Mouse (Mus musculus) CH12.LX (cell line): ENCODE data around the gene Scaf1. TPM values are rescaled to one million over a fixed set of nuclear protein-coding genes. Genes with fewer than 3 reads are reported as not detected.

Experiments used
- DNase-seq: peaks from one replicate; pipeline ENCODE4 v3.0.0-alpha.2; 2013; ENCODE audit errors: extremely low read depth
- H3K27ac ChIP-seq: 2 replicates; pipeline ENCODE4 v1.5.1; 2012; ENCODE audit warnings: low read depth, mild to moderate bottlenecking, control low read depth, moderate library complexity; ENCODE audit not compliant: insufficient read depth
- H3K27me3 ChIP-seq: replicated peaks from 2 replicates; pipeline ENCODE3; 2012; ENCODE audit warnings: inconsistent platforms
- H3K36me3 ChIP-seq, 2 experiments: replicated peaks in 1 of 2; 2 replicates each; pipeline versions ENCODE3 to v1.6.1; 2012; ENCODE audit warnings: inconsistent platforms in 1 of 2, low read length in 1 of 2, mild to moderate bottlenecking in 1 of 2, mixed read lengths in 1 of 2, moderate library complexity in 1 of 2; ENCODE audit not compliant: control insufficient read depth in 1 of 2, insufficient read depth in 1 of 2
- H3K4me1 ChIP-seq, 2 experiments: 2 replicates each; pipeline ENCODE4 v1.6.1; 2012; ENCODE audit warnings: inconsistent platforms in 1 of 2, moderate library complexity in 1 of 2; ENCODE audit not compliant: insufficient read depth in 2 of 2, control insufficient read depth in 1 of 2
- H3K4me2 ChIP-seq: 2 replicates; pipeline ENCODE4 v1.6.1; 2012; ENCODE audit warnings: low read depth, mild to moderate bottlenecking, control low read depth; ENCODE audit not compliant: poor library complexity, insufficient read depth, severe bottlenecking
- H3K4me3 ChIP-seq, 3 experiments: fragments of 150-350 bp in 1 of 3; sonication (generic) in 1 of 3; replicated peaks in 1 of 3; 2 replicates each; pipeline versions ENCODE3 to v1.5.1; 2011 to 2012; ENCODE audit warnings: low read depth in 2 of 3, low read length in 2 of 3, mild to moderate bottlenecking in 2 of 3, moderate library complexity in 2 of 3, control low read depth in 1 of 3, improper control_type of control experiment in 1 of 3, inconsistent platforms in 1 of 3, mixed read lengths in 1 of 3; ENCODE audit not compliant: poor library complexity in 1 of 3
- H3K79me2 ChIP-seq: replicated peaks from 2 replicates; pipeline ENCODE4 v1.6.1; 2012; ENCODE audit warnings: mild to moderate bottlenecking, moderate library complexity; ENCODE audit not compliant: control insufficient read depth, poor library complexity, insufficient read depth, severe bottlenecking; ENCODE audit errors: extremely low read depth
- H3K9ac ChIP-seq: 2 replicates; pipeline ENCODE4 v1.6.1; 2012; ENCODE audit warnings: low read depth, mild to moderate bottlenecking, control low read depth, moderate library complexity; ENCODE audit not compliant: insufficient read depth
- H3K9me3 ChIP-seq: replicated peaks from 2 replicates; pipeline ENCODE3; 2012; ENCODE audit warnings: low read length, inconsistent platforms, mixed read lengths
- CHD2 ChIP-seq: IDR thresholded peaks from 2 replicates; pipeline ENCODE4 v1.6.1; 2011; ENCODE audit warnings: low read length, improper control_type of control experiment
- CTCF ChIP-seq, 2 experiments: IDR thresholded peaks in 1 of 2; conservative IDR thresholded peaks in 1 of 2; 2 replicates each; pipeline ENCODE4 v1.5.1; 2011 to 2012; ENCODE audit warnings: low read depth in 2 of 2, low read length in 2 of 2, improper control_type of control experiment in 1 of 2, inconsistent platforms in 1 of 2, mild to moderate bottlenecking in 1 of 2, moderate library complexity in 1 of 2
- E2F4 ChIP-seq: IDR thresholded peaks from 2 replicates; pipeline ENCODE4 v1.6.1; 2011; ENCODE audit warnings: low read depth, low read length, improper control_type of control experiment; ENCODE audit not compliant: insufficient replicate concordance
- ELF1 ChIP-seq: IDR thresholded peaks from 2 replicates; pipeline ENCODE4 v1.6.1; 2014; ENCODE audit warnings: low read depth, mild to moderate bottlenecking, inconsistent platforms, low read length, improper control_type of control experiment
- EP300 ChIP-seq: IDR thresholded peaks from 2 replicates; pipeline ENCODE4 v1.6.1; 2011; ENCODE audit warnings: low read length, improper control_type of control experiment
- ETS1 ChIP-seq: conservative IDR thresholded peaks from 2 replicates; pipeline ENCODE4 v1.6.1; 2012; ENCODE audit warnings: low read depth, mild to moderate bottlenecking, inconsistent platforms, low read length, improper control_type of control experiment, moderate library complexity
- HCFC1 ChIP-seq: IDR thresholded peaks from 2 replicates; pipeline ENCODE4 v1.6.1; 2012; ENCODE audit warnings: low read depth, mild to moderate bottlenecking, inconsistent platforms, low read length, improper control_type of control experiment
- IRF4 ChIP-seq: IDR thresholded peaks from 2 replicates; pipeline ENCODE4 v1.6.1; 2014; ENCODE audit warnings: low read depth, mild to moderate bottlenecking, inconsistent platforms, low read length, improper control_type of control experiment
- JUND ChIP-seq: conservative IDR thresholded peaks from 2 replicates; pipeline ENCODE4 v1.6.1; 2011; ENCODE audit warnings: low read depth, low read length, improper control_type of control experiment
- KAT2A ChIP-seq: IDR thresholded peaks from 2 replicates; pipeline ENCODE4 v1.6.1; 2012; ENCODE audit warnings: low read length, improper control_type of control experiment, inconsistent platforms; ENCODE audit not compliant: insufficient replicate concordance
- MAFK ChIP-seq: IDR thresholded peaks from 2 replicates; pipeline ENCODE4 v1.6.1; 2011; ENCODE audit warnings: low read length, improper control_type of control experiment; ENCODE audit not compliant: insufficient replicate concordance
- MAX ChIP-seq: IDR thresholded peaks from 2 replicates; pipeline ENCODE4 v1.6.1; 2011; ENCODE audit warnings: low read length, improper control_type of control experiment
- MEF2A ChIP-seq: IDR thresholded peaks from 2 replicates; pipeline ENCODE4 v1.6.1; 2014; ENCODE audit warnings: low read depth, mild to moderate bottlenecking, inconsistent platforms, low read length, improper control_type of control experiment, borderline replicate concordance
- MYC ChIP-seq: IDR thresholded peaks from 2 replicates; pipeline ENCODE4 v1.6.1; 2011; ENCODE audit warnings: low read depth, mild to moderate bottlenecking, improper control_type of control experiment, low read length
- PAX5 ChIP-seq: IDR thresholded peaks from 2 replicates; pipeline ENCODE4 v1.6.1; 2012; ENCODE audit warnings: low read length, inconsistent platforms, mixed read lengths
- POLR2A ChIP-seq: IDR thresholded peaks from 2 replicates; pipeline ENCODE4 v1.6.1; 2011; ENCODE audit warnings: low read depth, mild to moderate bottlenecking, improper control_type of control experiment, low read length
- POLR2AphosphoS2 ChIP-seq: IDR thresholded peaks from 2 replicates; pipeline ENCODE4 v1.6.1; 2011; ENCODE audit warnings: low read depth, low read length, improper control_type of control experiment
- RAD21 ChIP-seq: IDR thresholded peaks from 2 replicates; pipeline ENCODE4 v1.6.1; 2011; ENCODE audit warnings: low read depth, mild to moderate bottlenecking, low read length, improper control_type of control experiment, moderate library complexity
- TBP ChIP-seq: conservative IDR thresholded peaks from 2 replicates; pipeline ENCODE4 v1.6.1; 2011; ENCODE audit warnings: low read depth, low read length, improper control_type of control experiment
- USF2 ChIP-seq: conservative IDR thresholded peaks from 2 replicates; pipeline ENCODE4 v1.6.1; 2011; ENCODE audit warnings: low read depth, low read length, improper control_type of control experiment
- ZKSCAN1 ChIP-seq: IDR thresholded peaks from 2 replicates; pipeline ENCODE4 v1.6.1; 2012; ENCODE audit warnings: low read depth, inconsistent platforms, low read length, improper control_type of control experiment, borderline replicate concordance
- ZMIZ1 ChIP-seq: IDR thresholded peaks from 2 replicates; pipeline ENCODE4 v1.6.1; 2012; ENCODE audit warnings: low read depth, mild to moderate bottlenecking, inconsistent platforms, low read length, improper control_type of control experiment
- ZNF384 ChIP-seq: IDR thresholded peaks from 2 replicates; pipeline ENCODE4 v1.6.1; 2012; ENCODE audit warnings: low read depth, low read length, improper control_type of control experiment, inconsistent platforms
- dilution Hi-C: fragments of 300-500 bp; cut with MboI; formaldehyde crosslinking; loops from 2 replicates; pipeline ENCODE4 v1.14.3; 2020; ENCODE audit warnings: low sequenced_read_pairs; ENCODE audit not compliant: extremely low pct_unique_long_range_greater_than_20kb, extremely low pct_ligation_motif_present
- in situ Hi-C: fragments of 300-500 bp; cut with MboI; formaldehyde crosslinking; loops from 3 replicates; pipeline ENCODE4 v1.14.3; 2019; ENCODE audit warnings: low sequenced_read_pairs, low pct_ligation_motif_present, low pct_unique_long_range_greater_than_20kb, mixed read lengths
- polyA plus RNA-seq: library from polyadenylated mRNA; unstranded; fragments of >175 nt; gene quantifications from 2 replicates; pipeline ENCODE4 v1.2.1, GENCODE M21; 2012; ENCODE audit warnings: low read depth; ENCODE audit not compliant: insufficient read length
- total RNA-seq, 2 experiments: library from RNA; depleted of rRNA; stranded (reverse); fragments of 300-350 nt in 1 of 2; fragments of >200 nt in 1 of 2; gene quantifications; 2 replicates each; pipeline ENCODE4 v1.2.3; 2012 to 2014

Scaf1 gene
- total and polyA plus RNA-seq, 3 experiments, result 5.4 to 41.9 (median 18.2) TPM

DNA sequence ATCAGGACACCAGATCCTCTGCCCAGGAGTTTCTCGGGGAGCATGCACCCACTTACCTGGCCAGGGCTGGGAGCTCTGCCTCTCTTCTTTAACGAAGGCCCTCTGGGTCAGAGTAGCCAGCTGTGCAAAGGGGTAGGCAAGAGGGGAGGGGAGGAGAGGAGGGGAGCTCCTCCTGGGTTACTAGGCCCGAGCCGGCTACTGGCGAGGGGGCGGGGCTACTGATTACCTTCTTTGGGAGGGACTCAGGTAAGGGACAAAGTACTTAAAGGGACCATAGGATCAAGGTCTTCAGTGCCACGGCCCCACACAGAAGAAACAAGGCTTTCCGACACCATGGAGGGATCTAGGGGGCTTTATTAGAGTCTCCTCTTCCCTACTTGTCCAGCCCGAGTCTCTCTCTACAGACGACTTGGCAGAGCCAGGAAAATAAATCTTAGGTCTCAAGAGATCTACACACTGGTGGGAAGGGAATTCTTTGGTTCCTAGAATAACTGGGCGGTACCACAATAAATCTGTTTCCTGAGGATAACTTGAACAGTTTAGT is 45.4 kb upstream of the Scaf1 start:
- Histone ChIP-seq H3K36me3 (peaks cover 0 to 26% of the 10 kb centered on the region in 2 experiments), H3K4me1 (peaks cover 5 to 43% of the 10 kb centered on the region in 2 experiments), H3K4me3 (peak overlapping the region; percentile 21 to 99 (median 82)), H3K9me3 (no peaks in the 10 kb centered on the region), H3K79me2 (peaks cover 33% of the 10 kb centered on the region), H3K27ac (no peak overlapping the region), H3K4me2 (peak overlapping the region; percentile 76), H3K9ac (peak overlapping the region; percentile 53), H3K27me3 (no peaks in the 10 kb centered on the region)
- dilution Hi-C loops, result no loop called here
- peak; percentile 24 for DNase-seq
- no peak for TF ChIP-seq E2F4
- TF ChIP-seq POLR2A, result no peak
- TF ChIP-seq MAX, result no peak
- no peak for TF ChIP-seq USF2
- no peak for TF ChIP-seq PAX5
- no peak for TF ChIP-seq HCFC1
- no peak for TF ChIP-seq CTCF (conservative IDR thresholded peaks at IDR 0.05 in 1 of 2, IDR thresholded peaks at IDR 0.05 in 1 of 2; ENCODE audit: low read depth in 2 of 2, low read length in 2 of 2)
- TF ChIP-seq JUND, result no peak
- TF ChIP-seq ETS1, result no peak
- TF ChIP-seq MYC, result no peak
- TF ChIP-seq POLR2AphosphoS2, result no peak
- TF ChIP-seq IRF4, result no peak
- TF ChIP-seq TBP, result no peak
- TF ChIP-seq ZNF384, result no peak
- TF ChIP-seq ZKSCAN1, result no peak
- TF ChIP-seq KAT2A, result no peak
- no peak for TF ChIP-seq ZMIZ1
- TF ChIP-seq MEF2A, result no peak
- in situ Hi-C loops, result no loop called here

DNA sequence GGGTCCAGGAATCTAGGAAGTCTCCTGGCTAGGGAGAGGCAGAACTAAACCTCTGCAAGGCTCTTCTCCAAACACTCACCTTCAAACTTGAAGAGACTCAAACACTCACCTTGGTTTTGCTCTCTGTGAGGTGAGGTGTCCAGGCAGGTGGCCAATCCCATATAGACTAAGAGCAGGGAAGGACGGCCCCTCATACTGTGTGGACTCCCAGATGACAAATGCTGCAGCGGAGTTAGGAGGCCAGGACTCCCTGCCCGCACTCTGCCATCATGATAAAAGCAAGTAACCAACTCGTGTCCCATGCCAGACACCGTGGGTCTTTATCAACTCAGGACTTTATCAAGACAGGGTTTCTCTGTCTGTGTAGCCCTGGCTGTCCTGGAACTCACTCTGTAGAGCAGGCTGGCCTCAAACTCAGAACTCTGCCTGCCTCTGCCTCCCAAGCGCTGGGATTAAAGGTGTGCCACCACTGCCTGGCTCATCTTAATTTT is 44.5 kb upstream of the Scaf1 start:
- H3K4me2 ChIP-seq, result no peak overlapping the region
- peaks cover 5 to 45% of the 10 kb centered on the region in 2 experiments for H3K4me1 ChIP-seq
- no peak for DNase-seq
- TF ChIP-seq ELF1, result no peak
- TF ChIP-seq MAFK, result no peak
- TF ChIP-seq RAD21, result no peak
- no peak for TF ChIP-seq CHD2
- no peak for TF ChIP-seq EP300
- no peak overlapping the region for H3K4me3 ChIP-seq
- H3K79me2 ChIP-seq, result peaks cover 30% of the 10 kb centered on the region
- no peaks in the 10 kb centered on the region for H3K27me3 ChIP-seq
- H3K36me3 ChIP-seq, result peaks cover 0 to 20% of the 10 kb centered on the region in 2 experiments
- H3K27ac ChIP-seq, result no peak overlapping the region
- no peaks in the 10 kb centered on the region for H3K9me3 ChIP-seq
- dilution Hi-C loops, result no loop called here
- 0 out of 2 replicates have a peak overlapping the region, but pooled peaks have one; percentile 53 for H3K9ac ChIP-seq
- in situ Hi-C loops, result no loop called here
